Mouse (Mus musculus) heart, postnatal 0 days (tissue): ENCODE measurements around the gene Dkkl1.

Source experiments
- CTCF ChIP-seq: IDR thresholded peaks from 2 replicates; pipeline ENCODE4 v1.5.1; 2016; ENCODE audit warnings: antibody characterized with exemption, control low read depth, low read depth
- EP300 ChIP-seq: IDR thresholded peaks from 2 replicates; pipeline ENCODE4 v1.6.1; 2016; ENCODE audit warnings: antibody characterized with exemption, low read depth

- no peak for TF ChIP-seq EP300
- TF ChIP-seq CTCF, result no peak
Measured at GRCm38 (mm10) chr7:45169495-45169894, 42.5 kb downstream of the Dkkl1 start.
